Mouse (Mus musculus): ENCODE measurements at regions not wholly inside any gene's neighbourhood (a gene's known extent, or its start where the extent isn't known, plus 50 kb on each side); places are given as distances from the start of the nearest gene placed in this dataset.

DNA sequence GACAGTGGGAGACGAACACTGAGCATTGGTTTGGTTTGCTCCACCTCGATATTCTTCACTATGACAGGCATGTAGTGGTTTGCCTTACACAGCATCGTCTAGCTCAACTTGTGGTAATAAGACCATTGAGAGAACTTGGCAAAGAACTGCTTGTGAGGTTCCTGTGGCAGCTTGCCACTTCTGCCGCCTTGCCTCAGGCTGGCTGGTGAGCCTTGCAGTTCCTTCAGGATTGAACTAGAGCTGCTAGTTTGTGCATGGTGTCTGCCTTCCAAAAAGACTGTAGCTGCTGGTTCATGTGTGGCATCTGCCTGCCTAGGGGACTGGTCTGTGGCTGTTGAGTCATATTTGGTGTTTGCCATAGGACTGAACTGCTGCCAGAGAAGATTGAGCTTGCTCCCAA lies 110.8 kb downstream of the Plxna1 start:
- TF ChIP-seq POLR2A (IDR thresholded peaks at IDR 0.05; ENCODE audit: borderline replicate concordance, extremely low read depth, insufficient read depth, insufficient read length, poor library complexity, severe bottlenecking) (no peak), CTCF (IDR thresholded peaks at IDR 0.05; ENCODE audit: borderline replicate concordance, extremely low read depth, insufficient read depth, insufficient read length) (no peak)

Measured in brain, embryonic 14.5 days (tissue).